Mouse (Mus musculus) lung, postnatal 10 days (tissue): ENCODE measurements around the gene Eef1akmt1.

Experiments
- DNase-seq: peaks from one replicate; pipeline ENCODE4 v3.0.0; 2021

Eef1akmt1 gene

GRCm38 (mm10) chr14:57571155-57572133 is at the start of gene Eef1akmt1:
TSS of gene Eef1akmt1 (minus strand) at chr14:57571612.
- DNase-seq = peak; percentile 98

- no peak for DNase-seq
Measured at GRCm38 (mm10) chr14:57620598-57621236, 49.3 kb upstream of the Eef1akmt1 start.

GRCm38 (mm10) chr14:57619487-57619886 is 48.1 kb upstream of the Eef1akmt1 start:
- peak; percentile 84 for DNase-seq

GRCm38 (mm10) chr14:57617675-57618074 is 46.3 kb upstream of the Eef1akmt1 start:
- DNase-seq = no peak

GRCm38 (mm10) chr14:57616339-57616965 is 45.0 kb upstream of the Eef1akmt1 start:
- DNase-seq = peak; percentile 28

GRCm38 (mm10) chr14:57615828-57616227 is 44.4 kb upstream of the Eef1akmt1 start:
- DNase-seq = no peak

- DNase-seq = no peak
Measured at GRCm38 (mm10) chr14:57611034-57611433, 39.6 kb upstream of the Eef1akmt1 start.

- DNase-seq = no peak
Measured at GRCm38 (mm10) chr14:57609816-57610329, 38.5 kb upstream of the Eef1akmt1 start.

- DNase-seq = peak; percentile 98
Measured at GRCm38 (mm10) chr14:57607500-57607899, 36.1 kb upstream of the Eef1akmt1 start.

GRCm38 (mm10) chr14:57606663-57607365 is 35.4 kb upstream of the Eef1akmt1 start:
- DNase-seq = peak; percentile 27

- DNase-seq = no peak
Measured at GRCm38 (mm10) chr14:57593279-57593678, 21.9 kb upstream of the Eef1akmt1 start.

GRCm38 (mm10) chr14:57591830-57592229 is 20.4 kb upstream of the Eef1akmt1 start:
- DNase-seq = no peak

- no peak for DNase-seq
Measured at GRCm38 (mm10) chr14:57576364-57577060, 5.1 kb upstream of the Eef1akmt1 start.

GRCm38 (mm10) chr14:57574792-57575587 is 3.6 kb upstream of the Eef1akmt1 start:
- DNase-seq = no peak

- DNase-seq = no peak
Measured at GRCm38 (mm10) chr14:57565626-57566025, 5.8 kb downstream of the Eef1akmt1 start.

- DNase-seq = no peak
Measured at GRCm38 (mm10) chr14:57556922-57557321, 14.5 kb downstream of the Eef1akmt1 start.

- no peak for DNase-seq
Measured at GRCm38 (mm10) chr14:57555471-57556070, 15.8 kb downstream of the Eef1akmt1 start.

GRCm38 (mm10) chr14:57554434-57554833 is 17.0 kb downstream of the Eef1akmt1 start:
- no peak for DNase-seq

GRCm38 (mm10) chr14:57552945-57553344 is 18.5 kb downstream of the Eef1akmt1 start:
- DNase-seq = no peak

GRCm38 (mm10) chr14:57547062-57547461 is 24.4 kb downstream of the Eef1akmt1 start:
- no peak for DNase-seq
